Mouse (Mus musculus) gastrocnemius, postnatal 14 days (tissue): ENCODE results near the gene Col2a1. TPM values are rescaled to one million over a fixed set of nuclear protein-coding genes. Genes with fewer than 3 reads are reported as not detected.

Experiments
- DNase-seq: peaks from one replicate; pipeline ENCODE4 v3.0.0; 2021; ENCODE audit warnings: mixed read lengths
- intact Hi-C: fragments of 180-260 bp; cut with DNase I; formaldehyde crosslinking; loops from one replicate; pipeline ENCODE4 v1.15.1; 2025; ENCODE audit warnings: low total_unique reads
- total RNA-seq, 2 experiments: library from RNA; stranded (reverse); gene quantifications; 2 replicates each; pipeline ENCODE4 v1.2.3; 2021

The Col2a1 gene
- total RNA-seq, 2 experiments from 2014 or later, result 21.8 to 23.5 TPM

DNA sequence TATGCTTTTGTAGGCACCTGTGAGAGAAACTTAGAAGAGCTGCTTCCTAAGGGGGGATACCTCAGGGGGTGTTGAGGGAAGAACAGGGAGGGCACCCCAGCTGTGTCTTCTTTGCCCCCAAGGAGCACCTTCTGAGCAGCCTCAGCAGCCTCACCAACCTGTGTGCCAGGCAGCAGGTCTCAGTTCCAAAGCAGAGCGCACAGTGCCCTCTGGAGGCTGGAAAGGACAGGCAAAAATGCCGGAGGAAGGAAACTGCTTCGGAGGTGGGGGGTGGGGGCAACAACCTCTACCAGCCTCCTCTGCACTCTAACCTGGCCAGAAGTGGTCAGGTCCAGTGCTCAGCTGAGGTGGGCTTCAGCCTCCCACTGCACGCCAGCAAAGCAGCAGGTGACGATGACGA lies 34.2 kb downstream of the Col2a1 start:
- intact Hi-C loops, result no loop called here
- DNase-seq, result no peak

- intact Hi-C loops, result no loop called here
- no peak for DNase-seq
Observed at GRCm38 (mm10) chr15:97965311-97966045, 39.0 kb downstream of the Col2a1 start.

GRCm38 (mm10) chr15:97964836-97965187 lies 39.7 kb downstream of the Col2a1 start:
- no peak for DNase-seq
- intact Hi-C loops, result no loop called here

DNA sequence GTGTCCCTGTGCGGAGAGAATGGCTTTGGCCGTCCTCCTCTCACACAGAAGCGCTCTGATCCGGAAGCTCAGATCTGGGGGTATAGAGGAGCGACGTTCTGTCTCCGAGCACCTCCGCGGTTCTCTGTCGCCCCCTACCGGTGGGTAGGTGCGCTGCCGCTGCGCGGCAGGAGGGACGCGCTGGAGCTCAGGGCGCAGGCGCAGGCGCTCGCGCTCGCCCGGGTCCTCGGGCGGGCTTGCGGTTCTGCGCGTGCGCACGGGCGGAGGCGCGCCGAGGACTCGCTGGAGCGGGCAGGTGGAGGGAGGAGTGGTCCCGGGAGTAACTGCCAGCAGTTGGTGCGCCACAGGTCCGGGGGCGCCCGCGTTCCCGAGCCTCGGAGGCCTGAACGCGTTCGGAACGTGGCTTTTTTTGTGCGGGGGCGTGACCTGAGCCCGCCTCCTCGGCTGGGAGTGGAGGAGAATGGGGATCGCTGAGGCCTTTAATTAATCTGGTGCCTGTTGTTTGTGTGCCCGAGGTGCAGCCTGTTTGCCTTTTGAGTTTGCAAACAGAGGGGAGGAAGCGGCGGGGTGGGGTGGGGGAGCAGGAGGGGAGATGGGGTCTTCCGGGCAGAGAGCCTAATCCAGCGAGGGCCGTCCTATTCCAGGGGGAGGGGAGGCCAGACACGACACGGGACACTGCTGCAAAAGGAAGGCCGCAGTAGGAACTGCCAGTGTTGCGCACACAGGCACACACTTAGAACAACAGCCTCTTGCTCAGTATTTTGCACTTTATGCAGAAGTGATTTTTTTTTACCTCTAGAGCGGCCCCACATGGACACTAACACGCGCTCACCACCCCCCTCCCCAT lies 40.3 kb downstream of the Col2a1 start, which contains the start of gene Tmem106c:
Gene Tmem106c (plus strand): TSS at position 212 of the 847 bp plus-strand sequence.
- peak; percentile 90 for DNase-seq
- intact Hi-C loops, result no loop called here

GRCm38 (mm10) chr15:97963329-97963988 lies 41.0 kb downstream of the Col2a1 start:
- intact Hi-C loops, result no loop called here
- no peak for DNase-seq

- no peak for DNase-seq
- intact Hi-C loops, result loop anchor here (10.0 kb wide), 1 partner anchor 262 kb away; no protein-coding TSS in a partner anchor
Observed at GRCm38 (mm10) chr15:97956416-97956815, 48.1 kb downstream of the Col2a1 start.

GRCm38 (mm10) chr15:97955742-97956141 lies 48.8 kb downstream of the Col2a1 start:
- intact Hi-C loops, result loop anchor here (10.0 kb wide), 1 partner anchor 261 kb away; no protein-coding TSS in a partner anchor
- DNase-seq, result no peak

DNA sequence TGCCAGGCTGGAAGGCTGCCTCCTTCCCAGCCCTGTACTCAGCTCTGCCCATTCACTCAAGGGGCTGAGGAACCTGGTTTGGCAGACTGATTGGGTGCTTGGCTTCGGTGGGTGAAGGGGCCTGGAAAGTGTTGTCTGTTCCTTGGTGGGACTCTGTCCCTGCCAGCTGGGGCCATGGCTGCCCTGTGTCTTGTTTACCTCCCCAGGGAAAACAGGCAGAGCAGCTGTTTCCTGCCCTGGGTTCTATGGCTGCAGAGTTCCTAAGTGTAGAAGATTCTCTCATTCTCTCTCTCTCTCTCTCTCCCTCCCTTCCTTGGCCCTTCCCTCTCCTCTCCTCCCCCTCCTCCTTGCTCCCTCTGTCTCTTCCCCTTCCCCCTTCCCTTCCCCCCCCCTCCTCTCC lies 49.2 kb downstream of the Col2a1 start:
- intact Hi-C loops, result loop anchor here (10.0 kb wide), 1 partner anchor 260 kb away; no protein-coding TSS in a partner anchor
- no peak for DNase-seq

- no peak for DNase-seq
- intact Hi-C loops, result loop anchor here (5.0 to 10.0 kb wide), 2 partner anchors 102 to 260 kb away; no protein-coding TSS in a partner anchor
Observed at GRCm38 (mm10) chr15:97954671-97955070, 49.8 kb downstream of the Col2a1 start.

GRCm38 (mm10) chr15:97952889-97953189 lies 51.7 kb downstream of the Col2a1 start:
- intact Hi-C loops, result loop anchor here (5.0 to 10.0 kb wide), 2 partner anchors 101 to 258 kb away; no protein-coding TSS in a partner anchor
- DNase-seq, result no peak

DNA sequence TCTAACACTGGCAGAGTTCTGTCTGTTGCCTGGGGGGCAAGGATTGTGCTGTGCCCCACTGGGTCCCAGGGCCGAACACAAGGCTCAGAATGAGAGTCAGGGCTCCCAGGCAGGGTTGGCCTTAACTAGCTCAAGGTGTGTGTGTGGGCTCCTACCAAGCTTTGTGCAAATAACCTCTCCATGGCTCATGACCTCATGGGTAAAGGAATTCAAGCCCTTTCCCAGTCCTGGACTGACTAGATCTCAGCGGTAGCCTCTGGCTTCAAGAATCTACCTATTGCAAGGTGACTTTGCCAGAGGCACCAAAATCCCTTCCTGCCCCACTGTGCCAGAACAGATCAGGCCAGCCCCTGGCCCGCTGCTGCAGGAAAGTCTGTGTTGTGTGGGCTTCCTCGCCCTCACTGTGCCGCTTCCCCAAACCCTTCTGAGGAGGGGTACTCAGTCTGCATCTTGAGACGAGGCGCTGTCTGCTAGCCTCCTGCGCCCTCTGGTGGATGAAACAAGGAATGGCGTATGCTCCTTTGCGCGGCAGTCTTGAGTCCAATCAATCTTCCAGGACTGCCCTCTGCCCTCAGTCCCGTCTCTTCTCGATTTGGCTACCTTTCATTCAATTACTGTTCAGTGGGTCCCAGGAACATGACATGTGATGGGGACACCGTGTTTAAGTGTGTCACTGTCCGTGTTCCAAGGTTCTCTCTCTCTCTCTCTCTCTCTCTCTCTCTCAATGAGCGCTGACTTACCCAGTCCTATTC lies 52.2 kb downstream of the Col2a1 start:
- intact Hi-C loops, result loop anchor here (5.0 to 10.0 kb wide), 2 partner anchors 100 to 258 kb away; no protein-coding TSS in a partner anchor
- DNase-seq, result peak; percentile 47

DNA sequence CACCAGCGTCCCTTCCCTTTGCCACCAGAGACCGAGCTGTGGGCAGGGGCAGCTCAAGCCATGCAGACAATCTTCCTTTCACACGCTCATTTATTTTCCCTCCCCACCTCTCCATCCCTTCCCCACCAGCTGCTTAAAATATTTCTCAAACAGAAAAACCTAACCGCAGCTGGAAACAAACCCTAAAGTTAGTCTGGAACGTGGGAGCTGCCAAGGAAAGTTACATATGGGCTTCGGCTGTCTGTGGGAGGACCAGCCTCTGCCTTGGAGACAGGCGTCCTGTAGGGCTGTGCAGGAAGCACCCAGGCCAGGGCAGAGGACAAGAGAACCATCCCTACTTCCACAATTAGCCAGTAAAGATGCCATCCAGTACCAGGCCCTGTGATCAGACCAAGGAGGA lies 54.3 kb downstream of the Col2a1 start:
- DNase-seq, result no peak
- intact Hi-C loops, result loop anchor here (5.0 to 10.0 kb wide), 2 partner anchors 98 to 255 kb away; no protein-coding TSS in a partner anchor

DNA sequence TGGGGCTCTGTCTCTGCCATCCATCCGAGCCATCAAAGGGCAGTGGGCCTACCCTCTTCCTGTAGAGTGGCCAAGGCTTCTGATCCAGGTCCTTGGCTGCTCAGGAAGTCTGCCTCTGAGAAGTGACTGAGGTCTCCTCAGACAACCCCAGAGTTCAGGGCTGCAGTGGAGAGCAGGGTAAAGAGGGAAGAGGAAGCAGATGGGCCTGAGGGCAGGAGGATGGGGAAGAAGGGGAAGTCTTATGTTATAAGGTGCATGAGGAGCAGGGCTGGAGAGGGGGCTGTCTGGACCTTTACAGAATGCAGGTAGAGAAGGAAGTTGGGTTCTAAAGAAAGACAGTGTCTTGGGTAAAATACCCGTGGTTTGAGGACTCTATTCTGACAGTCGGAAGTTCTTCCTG lies 54.8 kb downstream of the Col2a1 start:
- no peak for DNase-seq
- intact Hi-C loops, result loop anchor here (5.0 to 10.0 kb wide), 2 partner anchors 97 to 255 kb away; no protein-coding TSS in a partner anchor

GRCm38 (mm10) chr15:97948720-97949119 lies 55.8 kb downstream of the Col2a1 start:
- DNase-seq, result no peak
- intact Hi-C loops, result no loop called here

- intact Hi-C loops, result no loop called here
- no peak for DNase-seq
Observed at GRCm38 (mm10) chr15:97945656-97946315, 58.7 kb downstream of the Col2a1 start.

DNA sequence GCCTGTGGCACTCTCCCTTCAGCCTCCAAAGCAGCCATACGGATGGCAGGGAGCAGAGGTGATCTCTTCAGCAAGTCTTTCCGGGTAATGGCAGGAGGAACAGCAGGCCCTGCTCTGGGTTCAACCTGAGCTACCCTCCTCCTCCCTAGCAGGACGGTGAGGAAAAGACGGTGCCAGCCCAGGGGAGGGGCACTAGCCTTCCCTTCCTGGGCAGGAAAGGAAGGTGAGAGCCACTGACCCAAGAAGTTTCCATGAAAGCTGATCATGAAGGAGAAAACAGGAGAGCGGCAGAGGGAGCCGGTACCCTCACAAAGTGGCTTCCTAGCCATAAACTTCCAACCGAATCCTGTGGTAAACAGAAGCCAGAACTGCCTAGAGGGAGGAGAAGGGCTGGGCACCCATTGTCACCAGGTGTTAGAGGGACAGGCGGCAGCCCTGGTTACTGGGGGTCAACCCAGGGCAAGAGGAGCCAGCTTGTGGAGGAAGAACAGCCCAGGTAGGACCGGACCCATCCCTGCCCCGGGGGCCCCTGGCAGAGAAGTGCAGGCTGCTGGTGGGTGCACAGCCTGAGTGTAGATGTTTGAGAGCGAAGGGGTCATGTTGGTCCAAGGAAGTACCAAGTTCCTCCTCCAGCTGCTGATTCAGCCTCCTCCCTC lies 59.4 kb downstream of the Col2a1 start:
- DNase-seq, result no peak

GRCm38 (mm10) chr15:97943356-97943755 lies 61.1 kb downstream of the Col2a1 start:
- intact Hi-C loops, result no loop called here
- DNase-seq, result no peak

More for the DNA sequence above, 59.4 kb downstream of the Col2a1 start:
- intact Hi-C loops, result no loop called here

GRCm38 (mm10) chr15:97942538-97942937 lies 62.0 kb downstream of the Col2a1 start:
- intact Hi-C loops, result no loop called here
- no peak for DNase-seq
